Mouse (Mus musculus) midbrain, embryonic 11.5 days (tissue): ENCODE measurements at regions not wholly inside any gene's neighbourhood (a gene's known extent, or its start where the extent isn't known, plus 50 kb on each side); places are given as distances from the start of the nearest gene placed in this dataset.

ENCODE experiments used
- ATAC-seq: fragments of 200-750 bp; cut with Nextera tagmentation; 2 replicates; pipeline ENCODE4 v1.8.0; 2017; ENCODE audit warnings: moderate TSS enrichment, moderate library complexity; ENCODE audit not compliant: low FRiP score
- DNase-seq: peaks from one replicate; pipeline ENCODE4 v3.0.0; 2015; ENCODE audit warnings: low spot score; ENCODE audit errors: missing footprints
- H3K27ac ChIP-seq: fragments of 300-500 bp; sonication (generic); 2 replicates; pipeline ENCODE4 v1.5.1; 2014; ENCODE audit warnings: low read depth, low read length
- H3K27me3 ChIP-seq: fragments of 300-500 bp; sonication (generic); 2 replicates; pipeline ENCODE4 v1.6.1; 2014; ENCODE audit warnings: mild to moderate bottlenecking, low read length, moderate library complexity, mixed read lengths; ENCODE audit not compliant: control insufficient read depth, insufficient read depth
- H3K36me3 ChIP-seq: fragments of 300-500 bp; sonication (generic); 2 replicates; pipeline ENCODE4 v1.6.1; 2014; ENCODE audit warnings: mild to moderate bottlenecking, low read length, moderate library complexity, mixed read lengths; ENCODE audit not compliant: control insufficient read depth, insufficient read depth
- H3K4me1 ChIP-seq: fragments of 300-500 bp; sonication (generic); 2 replicates; pipeline ENCODE4 v1.6.1; 2014; ENCODE audit warnings: low read length; ENCODE audit not compliant: control insufficient read depth, insufficient read depth
- H3K4me2 ChIP-seq: fragments of 300-500 bp; sonication (generic); 2 replicates; pipeline ENCODE4 v1.6.1; 2014; ENCODE audit warnings: mild to moderate bottlenecking, moderate library complexity
- H3K4me3 ChIP-seq: fragments of 300-500 bp; sonication (generic); 2 replicates; pipeline ENCODE4 v1.5.1; 2014; ENCODE audit warnings: low read depth, low read length
- H3K9ac ChIP-seq: fragments of 300-500 bp; sonication (generic); 2 replicates; pipeline ENCODE4 v1.6.1; 2014; ENCODE audit warnings: low read length
- H3K9me3 ChIP-seq: fragments of 300-500 bp; sonication (generic); 2 replicates; pipeline ENCODE4 v1.6.1; 2016; ENCODE audit warnings: low read length; ENCODE audit not compliant: control insufficient read depth
- WGBS: fragments of 180-500 bp; shearing (Covaris S2); extraction: QIAGEN DNeasy Blood & Tissue Kit; methylation state at CpG from one replicate; pipeline ENCODE4 v1.1.7; 2014; 5-methylcytosine and 5-hydroxymethylcytosine counted together

GRCm38 (mm10) chr6:93119482-93119881 lies 176.2 kb upstream of the Adamts9 start:
- no peaks in the 10 kb centered on the region for H3K36me3 ChIP-seq
- no peaks in the 10 kb centered on the region for H3K27me3 ChIP-seq
- H3K4me2 ChIP-seq, result no peak overlapping the region
- no peak overlapping the region for H3K27ac ChIP-seq
- no peaks in the 10 kb centered on the region for H3K9me3 ChIP-seq
- ATAC-seq, result no peak
- no peak overlapping the region for H3K4me3 ChIP-seq
- DNase-seq, result no peak
- WGBS, result 90% methylated on average over 12 of the region's 12 CpGs
- no peaks in the 10 kb centered on the region for H3K4me1 ChIP-seq
- no peak overlapping the region for H3K9ac ChIP-seq

DNA sequence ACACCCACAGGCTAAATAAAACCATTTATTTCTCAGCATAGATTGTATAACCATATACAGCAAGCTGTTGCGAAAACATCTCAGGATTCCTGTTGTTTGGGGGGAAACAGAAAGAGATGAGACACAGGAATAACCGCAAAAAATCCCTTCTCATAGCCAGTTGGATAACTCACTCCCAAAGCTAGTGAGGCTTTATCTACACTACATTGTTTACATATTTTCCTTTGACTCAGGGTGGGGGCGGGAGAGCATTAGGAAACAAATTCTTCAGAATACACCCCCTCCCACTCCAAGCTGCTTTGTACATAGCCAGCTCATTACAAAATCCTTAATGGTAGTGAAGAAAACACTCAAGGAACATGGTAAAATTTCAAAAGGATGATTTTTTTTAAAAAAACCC lies 170.1 kb upstream of the Adamts9 start:
- no peaks in the 10 kb centered on the region for H3K36me3 ChIP-seq
- no peaks in the 10 kb centered on the region for H3K27me3 ChIP-seq
- ATAC-seq (no peak), DNase-seq (no peak)
- H3K4me3 ChIP-seq, result no peak overlapping the region
- no peaks in the 10 kb centered on the region for H3K9me3 ChIP-seq
- H3K4me1 ChIP-seq, result no peaks in the 10 kb centered on the region
- H3K27ac ChIP-seq, result no peak overlapping the region
- H3K4me2 ChIP-seq, result no peak overlapping the region
- no peak overlapping the region for H3K9ac ChIP-seq
- WGBS, result 84% methylated on average over 3 of the region's 3 CpGs

DNA sequence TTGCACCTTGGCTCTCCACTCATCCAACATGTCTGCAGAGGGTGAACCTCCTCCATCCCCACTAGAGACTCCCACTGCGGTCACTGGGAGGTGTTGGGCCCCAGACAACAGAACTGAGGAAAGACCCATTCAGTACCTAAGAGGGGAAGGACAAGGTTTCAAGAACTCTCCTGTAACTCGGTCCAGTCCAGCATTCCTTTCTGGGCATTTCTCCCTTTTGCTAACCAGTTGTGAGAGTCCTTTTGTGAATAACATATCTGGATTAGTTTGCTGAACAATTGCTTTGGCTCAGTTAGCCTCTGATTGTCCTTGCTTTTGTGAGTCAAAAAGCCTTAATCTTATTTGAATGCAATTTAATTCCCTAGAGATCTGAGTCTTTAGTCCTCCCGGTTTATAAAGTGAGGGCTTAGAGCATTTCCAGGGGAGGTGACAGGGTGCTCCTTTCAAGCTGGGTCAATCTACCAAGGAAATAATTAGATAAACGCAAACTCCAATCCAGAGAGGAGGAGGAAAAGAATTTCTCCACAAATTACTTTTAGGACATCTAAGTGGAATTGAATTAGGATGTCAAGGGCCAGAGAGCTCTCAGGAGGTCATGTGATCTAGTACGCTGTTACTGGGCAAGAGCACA lies 151.6 kb upstream of the Adamts9 start:
- no peaks in the 10 kb centered on the region for H3K36me3 ChIP-seq
- no peak overlapping the region for H3K9ac ChIP-seq
- no peak overlapping the region for H3K27ac ChIP-seq
- H3K4me3 ChIP-seq, result no peak overlapping the region
- peak; percentile 63 for ATAC-seq
- no peak overlapping the region for H3K4me2 ChIP-seq
- H3K27me3 ChIP-seq, result peaks cover 14% of the 10 kb centered on the region
- DNase-seq, result peak; percentile 91
- no peaks in the 10 kb centered on the region for H3K9me3 ChIP-seq
- H3K4me1 ChIP-seq, result peaks cover 5% of the 10 kb centered on the region
- WGBS, result 4% methylated on average over 5 of the region's 5 CpGs

GRCm38 (mm10) chr6:93093770-93094169 lies 150.5 kb upstream of the Adamts9 start:
- H3K36me3 ChIP-seq, result no peaks in the 10 kb centered on the region
- peaks cover 14% of the 10 kb centered on the region for H3K27me3 ChIP-seq
- H3K27ac ChIP-seq, result no peak overlapping the region
- H3K9ac ChIP-seq, result no peak overlapping the region
- H3K4me1 ChIP-seq, result peaks cover 5% of the 10 kb centered on the region
- ATAC-seq, result no peak
- no peaks in the 10 kb centered on the region for H3K9me3 ChIP-seq
- WGBS, result 75% methylated on average over 2 of the region's 2 CpGs
- H3K4me2 ChIP-seq, result no peak overlapping the region
- no peak for DNase-seq
- no peak overlapping the region for H3K4me3 ChIP-seq

GRCm38 (mm10) chr6:93087329-93087728 lies 144.0 kb upstream of the Adamts9 start:
- H3K9me3 ChIP-seq, result no peaks in the 10 kb centered on the region

GRCm38 (mm10) chr6:93084286-93084685 lies 141.0 kb upstream of the Adamts9 start:
- Histone ChIP-seq H3K9me3 (no peaks in the 10 kb centered on the region), H3K27ac (no peak overlapping the region), H3K4me2 (no peak overlapping the region), H3K4me1 (no peaks in the 10 kb centered on the region), H3K9ac (no peak overlapping the region), H3K4me3 (no peak overlapping the region), H3K27me3 (no peaks in the 10 kb centered on the region), H3K36me3 (no peaks in the 10 kb centered on the region)
- DNase-seq, result no peak
- 84% methylated on average over 1 of the region's 1 CpGs for WGBS
- ATAC-seq, result no peak

More at GRCm38 (mm10) chr6:93087329-93087728, 144.0 kb upstream of the Adamts9 start:
- Histone ChIP-seq H3K4me1 (no peaks in the 10 kb centered on the region), H3K9ac (no peak overlapping the region), H3K4me3 (no peak overlapping the region), H3K4me2 (no peak overlapping the region), H3K27me3 (peaks cover 1% of the 10 kb centered on the region), H3K27ac (no peak overlapping the region), H3K36me3 (no peaks in the 10 kb centered on the region)
- no peak for ATAC-seq
- DNase-seq, result no peak
- 94% methylated on average over 2 of the region's 2 CpGs for WGBS

GRCm38 (mm10) chr6:93083716-93084115 lies 140.4 kb upstream of the Adamts9 start:
- Histone ChIP-seq H3K4me1 (no peaks in the 10 kb centered on the region), H3K27ac (no peak overlapping the region), H3K9me3 (no peaks in the 10 kb centered on the region), H3K4me2 (no peak overlapping the region), H3K36me3 (no peaks in the 10 kb centered on the region), H3K4me3 (no peak overlapping the region), H3K9ac (no peak overlapping the region), H3K27me3 (no peaks in the 10 kb centered on the region)
- WGBS, result 91% methylated on average over 6 of the region's 6 CpGs
- ATAC-seq (no peak), DNase-seq (no peak)

- no peaks in the 10 kb centered on the region for H3K27me3 ChIP-seq
- H3K4me2 ChIP-seq, result no peak overlapping the region
- no peak overlapping the region for H3K9ac ChIP-seq
- no peaks in the 10 kb centered on the region for H3K4me1 ChIP-seq
- H3K27ac ChIP-seq, result no peak overlapping the region
- 75% methylated on average over 4 of the region's 4 CpGs for WGBS
- H3K9me3 ChIP-seq, result no peaks in the 10 kb centered on the region
- no peak for ATAC-seq
- no peak for DNase-seq
- no peaks in the 10 kb centered on the region for H3K36me3 ChIP-seq
- H3K4me3 ChIP-seq, result no peak overlapping the region
Observed at GRCm38 (mm10) chr6:93082205-93082604, 138.9 kb upstream of the Adamts9 start.

GRCm38 (mm10) chr6:93076681-93077080 lies 133.4 kb upstream of the Adamts9 start:
- H3K4me3 ChIP-seq, result no peak overlapping the region
- H3K27ac ChIP-seq, result no peak overlapping the region
- H3K4me1 ChIP-seq, result no peaks in the 10 kb centered on the region
- no peak overlapping the region for H3K9ac ChIP-seq
- no peaks in the 10 kb centered on the region for H3K36me3 ChIP-seq
- WGBS, result 68% methylated on average over 1 of the region's 1 CpGs
- no peaks in the 10 kb centered on the region for H3K9me3 ChIP-seq
- no peak for ATAC-seq
- no peak for DNase-seq
- no peaks in the 10 kb centered on the region for H3K27me3 ChIP-seq
- no peak overlapping the region for H3K4me2 ChIP-seq
